Mouse (Mus musculus) lung, postnatal 0 days (tissue): ENCODE results near the gene Syce3. TPM values are rescaled to one million over a fixed set of nuclear protein-coding genes. Genes with fewer than 3 reads are reported as not detected.

Experiments
- ATAC-seq: fragments of 200-750 bp; cut with Nextera tagmentation; 2 replicates; pipeline ENCODE4 v1.8.0; 2017; ENCODE audit warnings: moderate library complexity
- DNase-seq: peaks from one replicate; pipeline ENCODE4 v3.0.0-alpha.2; 2016; ENCODE audit warnings: low spot score
- H3K27ac ChIP-seq: fragments of 300-500 bp; sonication (generic); 2 replicates; pipeline ENCODE4 v1.5.1; 2014; ENCODE audit warnings: antibody characterized with exemption, mild to moderate bottlenecking, low read length, mixed read lengths
- H3K27me3 ChIP-seq: fragments of 300-500 bp; sonication (generic); replicated peaks from 2 replicates; pipeline ENCODE4 v1.6.1; 2014; ENCODE audit warnings: low read length, mixed read lengths; ENCODE audit not compliant: insufficient read depth
- H3K36me3 ChIP-seq: fragments of 300-500 bp; sonication (generic); 2 replicates; pipeline ENCODE4 v1.6.1; 2014; ENCODE audit warnings: low read length, mixed read lengths; ENCODE audit not compliant: insufficient read depth
- H3K4me1 ChIP-seq: fragments of 300-500 bp; sonication (generic); 2 replicates; pipeline ENCODE4 v1.6.1; 2014; ENCODE audit warnings: antibody characterized with exemption, low read depth, low read length, mixed read lengths; ENCODE audit not compliant: insufficient read depth
- H3K4me2 ChIP-seq: fragments of 300-500 bp; sonication (generic); replicated peaks from 2 replicates; pipeline ENCODE4 v1.6.1; 2014; ENCODE audit warnings: low read depth, mild to moderate bottlenecking, low read length, moderate library complexity, mixed read lengths
- H3K4me3 ChIP-seq: fragments of 300-500 bp; sonication (generic); 2 replicates; pipeline ENCODE4 v1.5.1; 2014; ENCODE audit warnings: low read depth, low read length
- H3K9ac ChIP-seq: fragments of 300-500 bp; sonication (generic); replicated peaks from 2 replicates; pipeline ENCODE4 v1.6.1; 2014; ENCODE audit warnings: low read depth, mild to moderate bottlenecking
- H3K9me3 ChIP-seq: fragments of 300-500 bp; sonication (generic); 2 replicates; pipeline ENCODE4 v1.6.1; 2016; ENCODE audit warnings: low read length, mixed read lengths
- CTCF ChIP-seq: IDR thresholded peaks from 2 replicates; pipeline ENCODE4 v1.5.1; 2016; ENCODE audit warnings: antibody characterized with exemption, mild to moderate bottlenecking
- EP300 ChIP-seq: IDR thresholded peaks from 2 replicates; pipeline ENCODE4 v1.6.1; 2016; ENCODE audit warnings: antibody characterized with exemption, mild to moderate bottlenecking, control low read depth
- WGBS: fragments of 180-500 bp; shearing (Covaris S2); extraction: QIAGEN DNeasy Blood & Tissue Kit; methylation state at CpG from one replicate; pipeline ENCODE4 v1.1.7; 2014; 5-methylcytosine and 5-hydroxymethylcytosine counted together
- polyA plus RNA-seq: library from polyadenylated mRNA; unstranded; fragments of >200 nt; fragmentation: Nextera tagmentation; extraction: Ambion mirVana; gene quantifications from 2 replicates; pipeline ENCODE4 v1.2.1, GENCODE M21; 2015

Syce3 gene
- polyA plus RNA-seq, 1 experiment from 2014 or later = not detected

GRCm38 (mm10) chr15:89376957-89377356 is 33.3 kb downstream of the Syce3 start, which contains the start of gene Tymp:
Tymp (minus strand) TSS chr15:89377039.
- no peaks in the 10 kb centered on the region for H3K9me3 ChIP-seq
- no peak within 1 kb of the TSS for H3K9ac ChIP-seq
- no peak within 1 kb of the TSS for H3K4me3 ChIP-seq
- TF ChIP-seq CTCF (no peak), EP300 (no peak)
- H3K27ac ChIP-seq = no peak within 1 kb of the TSS
- no peak within 1 kb of the TSS; the same call in 1 of the 2 replicates for H3K4me2 ChIP-seq
- peaks cover 8% of the 10 kb centered on the region for H3K4me1 ChIP-seq
- 27% methylated on average over 16 of the region's 16 CpGs for WGBS
- DNase-seq (no peak), ATAC-seq (no peak)
- H3K27me3 ChIP-seq = peaks cover 32% of the 10 kb centered on the region
- H3K36me3 ChIP-seq = peaks cover 5% of the 10 kb centered on the region; the same call in 1 of the 2 replicates

- peaks cover 8% of the 10 kb centered on the region for H3K4me1 ChIP-seq
- peaks cover 8% of the 10 kb centered on the region; the same call in 1 of the 2 replicates for H3K36me3 ChIP-seq
- ATAC-seq (no peak), DNase-seq (no peak)
- no peak overlapping the region for H3K27ac ChIP-seq
- H3K9ac ChIP-seq = no peak overlapping the region
- no peak for TF ChIP-seq CTCF
- TF ChIP-seq EP300 = no peak
- no peak overlapping the region for H3K4me3 ChIP-seq
- 74% methylated on average over 7 of the region's 7 CpGs for WGBS
- no peaks in the 10 kb centered on the region for H3K9me3 ChIP-seq
- H3K4me2 ChIP-seq = no peak overlapping the region
- H3K27me3 ChIP-seq = peaks cover 32% of the 10 kb centered on the region
Measured at GRCm38 (mm10) chr15:89376040-89376439, 34.3 kb downstream of the Syce3 start.

- Histone ChIP-seq H3K9me3 (no peaks in the 10 kb centered on the region), H3K4me2 (no peak overlapping the region), H3K36me3 (peaks cover 16% of the 10 kb centered on the region), H3K9ac (no peak overlapping the region), H3K4me1 (peaks cover 8% of the 10 kb centered on the region), H3K27ac (no peak overlapping the region), H3K27me3 (peaks cover 32% of the 10 kb centered on the region), H3K4me3 (no peak overlapping the region)
- no peak for ATAC-seq
- no peak for DNase-seq
- WGBS = 90% methylated on average over 17 of the region's 17 CpGs
- TF ChIP-seq CTCF = no peak
- TF ChIP-seq EP300 = no peak
Measured at GRCm38 (mm10) chr15:89374801-89375534, 35.3 kb downstream of the Syce3 start.

GRCm38 (mm10) chr15:89374340-89374739 is 36.0 kb downstream of the Syce3 start:
- peak overlapping the region; percentile 85 for H3K4me2 ChIP-seq
- H3K9ac ChIP-seq = peak overlapping the region; percentile 56; the same call in 1 of the 2 replicates
- DNase-seq (no peak), ATAC-seq (no peak)
- 46% methylated on average over 9 of the region's 9 CpGs for WGBS
- no peaks in the 10 kb centered on the region for H3K9me3 ChIP-seq
- peak overlapping the region; percentile 68 for H3K4me3 ChIP-seq
- peaks cover 30% of the 10 kb centered on the region for H3K27me3 ChIP-seq
- peaks cover 22% of the 10 kb centered on the region for H3K36me3 ChIP-seq
- no peak overlapping the region for H3K27ac ChIP-seq
- TF ChIP-seq CTCF = no peak
- TF ChIP-seq EP300 = no peak
- peaks cover 8% of the 10 kb centered on the region for H3K4me1 ChIP-seq

- peaks cover 25% of the 10 kb centered on the region for H3K27me3 ChIP-seq
- peaks cover 23% of the 10 kb centered on the region for H3K36me3 ChIP-seq
- peak; percentile 88 for ATAC-seq
- no peak for TF ChIP-seq EP300
- TF ChIP-seq CTCF = peak; percentile 83
- H3K27ac ChIP-seq = peak within 1 kb of the TSS; percentile 88
- DNase-seq = peak; percentile 93
- WGBS = 3% methylated on average over 37 of the region's 42 CpGs
- H3K9me3 ChIP-seq = no peaks in the 10 kb centered on the region
- peak within 1 kb of the TSS; percentile 56 for H3K9ac ChIP-seq
- H3K4me2 ChIP-seq = peak within 1 kb of the TSS; percentile 85
- peak within 1 kb of the TSS; percentile 68 for H3K4me3 ChIP-seq
- H3K4me1 ChIP-seq = peaks cover 8% of the 10 kb centered on the region
Measured at GRCm38 (mm10) chr15:89373762-89374248, 36.5 kb downstream of the Syce3 start, which contains the start of gene Sco2. Sco2 (minus strand) TSS chr15:89373846.

GRCm38 (mm10) chr15:89373027-89373761 is 37.1 kb downstream of the Syce3 start:
- H3K9me3 ChIP-seq = no peaks in the 10 kb centered on the region
- peak overlapping the region; percentile 56 for H3K9ac ChIP-seq
- H3K27ac ChIP-seq = peak overlapping the region; percentile 88
- peaks cover 8% of the 10 kb centered on the region for H3K4me1 ChIP-seq
- peak overlapping the region; percentile 85 for H3K4me2 ChIP-seq
- ATAC-seq (peak; percentile 92), DNase-seq (peak; percentile 90)
- TF ChIP-seq EP300 = no peak
- TF ChIP-seq CTCF = peak; percentile 81
- peak overlapping the region; percentile 68 for H3K4me3 ChIP-seq
- H3K36me3 ChIP-seq = peaks cover 27% of the 10 kb centered on the region
- H3K27me3 ChIP-seq = peaks cover 20% of the 10 kb centered on the region
- whole genome bisulfite sequencing = 1% methylated on average over 35 of the region's 35 CpGs
